Mouse (Mus musculus): Measurements from ENCODE around the gene Tmem14a. TPM values are rescaled to one million over a fixed set of nuclear protein-coding genes. Genes with fewer than 3 reads are reported as not detected.

Gene Tmem14a
- polyA plus RNA-seq, 1 experiment from 2014 or later: 20.9 TPM

DNA sequence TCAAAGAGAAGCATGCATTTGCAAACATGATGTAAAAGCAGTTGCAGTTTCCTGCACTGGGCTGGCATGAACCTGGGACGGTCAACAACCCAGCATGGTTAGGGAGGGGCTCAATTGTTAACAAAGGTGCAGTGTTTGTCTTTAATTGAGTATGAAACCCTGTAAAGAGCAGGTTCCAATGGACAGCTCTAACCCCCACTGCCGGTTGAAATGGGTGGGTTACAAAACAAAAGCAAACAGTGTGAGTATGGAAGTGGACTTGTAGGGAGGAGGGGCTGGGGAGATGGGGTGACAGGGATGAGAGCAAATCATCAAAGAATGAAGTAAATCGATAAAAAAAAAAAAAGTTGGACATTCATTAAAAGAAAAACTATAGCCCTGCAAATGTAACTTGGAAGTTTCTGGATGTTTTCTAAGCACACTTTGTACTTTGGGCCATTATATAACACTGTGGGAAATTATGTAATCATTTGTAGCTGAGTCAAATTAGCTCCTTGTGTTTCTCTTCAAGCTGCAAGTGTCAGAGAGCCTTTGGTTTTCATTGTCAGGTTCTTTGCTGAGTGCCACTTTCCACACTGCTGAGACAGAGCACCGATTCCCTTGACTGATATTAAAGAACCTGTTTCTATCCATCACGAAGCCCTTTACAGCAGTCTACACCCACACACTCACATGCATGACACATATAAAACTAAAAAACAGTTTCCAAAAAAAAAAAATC, 13.5 kb downstream of the Tmem14a start:
- Histone ChIP-seq H3K4me2 (ENCODE audit: low read length) (no peak overlapping the region), H3K4me1 (replicated peaks; ENCODE audit: control insufficient read depth, insufficient read depth, low read length) (no peaks in the 10 kb centered on the region), H3K4me3 (replicated peaks; ENCODE audit: low read length) (no peak overlapping the region), H3K9ac (replicated peaks; ENCODE audit: low read depth, low read length) (no peak overlapping the region), H3K27me3 (replicated peaks; ENCODE audit: control insufficient read depth, insufficient read depth, low read length) (no peaks in the 10 kb centered on the region), H3K27ac (ENCODE audit: low read length) (no peak overlapping the region), H3K36me3 (ENCODE audit: control insufficient read depth, insufficient read depth) (no peaks in the 10 kb centered on the region), H3K9me3 (ENCODE audit: control insufficient read depth, low read length) (no peaks in the 10 kb centered on the region)
- WGBS: 30% methylated on average over 5 of the region's 5 CpGs
- no peak for ATAC-seq

- Histone ChIP-seq H3K4me1 (replicated peaks; ENCODE audit: control insufficient read depth, insufficient read depth, low read length) (no peaks in the 10 kb centered on the region), H3K9me3 (ENCODE audit: control insufficient read depth, low read length) (no peaks in the 10 kb centered on the region), H3K36me3 (ENCODE audit: control insufficient read depth, insufficient read depth) (no peaks in the 10 kb centered on the region), H3K9ac (replicated peaks; ENCODE audit: low read depth, low read length) (no peak overlapping the region), H3K27me3 (replicated peaks; ENCODE audit: control insufficient read depth, insufficient read depth, low read length) (no peaks in the 10 kb centered on the region), H3K4me2 (ENCODE audit: low read length) (no peak overlapping the region), H3K4me3 (replicated peaks; ENCODE audit: low read length) (no peak overlapping the region), H3K27ac (ENCODE audit: low read length) (no peak overlapping the region)
- no peak for ATAC-seq
- WGBS: 95% methylated on average over 1 of the region's 1 CpGs
Observed at GRCm38 (mm10) chr1:21232516-21232915, 14.1 kb downstream of the Tmem14a start.

- no peaks in the 10 kb centered on the region for H3K9me3 ChIP-seq (ENCODE audit: control insufficient read depth, low read length)
- H3K36me3 ChIP-seq (ENCODE audit: control insufficient read depth, insufficient read depth): no peaks in the 10 kb centered on the region
- H3K4me1 ChIP-seq (replicated peaks; ENCODE audit: control insufficient read depth, insufficient read depth, low read length): no peaks in the 10 kb centered on the region
- no peak for ATAC-seq
- H3K27me3 ChIP-seq (replicated peaks; ENCODE audit: control insufficient read depth, insufficient read depth, low read length): no peaks in the 10 kb centered on the region
- H3K4me2 ChIP-seq (ENCODE audit: low read length): no peak overlapping the region
- H3K9ac ChIP-seq (replicated peaks; ENCODE audit: low read depth, low read length): no peak overlapping the region
- H3K27ac ChIP-seq (ENCODE audit: low read length): no peak overlapping the region
- 90% methylated on average over 6 of the region's 6 CpGs for WGBS
- H3K4me3 ChIP-seq (replicated peaks; ENCODE audit: low read length): no peak overlapping the region
Observed at GRCm38 (mm10) chr1:21235359-21235758, 17.0 kb downstream of the Tmem14a start.

GRCm38 (mm10) chr1:21239911-21240898, 21.8 kb downstream of the Tmem14a start, which contains the start of gene Gsta3:
Gene Gsta3, plus strand, starts transcription at chr1:21240589.
- no peaks in the 10 kb centered on the region for H3K36me3 ChIP-seq (ENCODE audit: control insufficient read depth, insufficient read depth)
- no peaks in the 10 kb centered on the region for H3K4me1 ChIP-seq (replicated peaks; ENCODE audit: control insufficient read depth, insufficient read depth, low read length)
- H3K4me2 ChIP-seq (ENCODE audit: low read length): no peak within 1 kb of the TSS
- H3K27ac ChIP-seq (ENCODE audit: low read length): no peak within 1 kb of the TSS
- no peak within 1 kb of the TSS for H3K4me3 ChIP-seq (replicated peaks; ENCODE audit: low read length)
- no peak for ATAC-seq
- no peak within 1 kb of the TSS for H3K9ac ChIP-seq (replicated peaks; ENCODE audit: low read depth, low read length)
- 89% methylated on average over 7 of the region's 8 CpGs for WGBS
- no peaks in the 10 kb centered on the region for H3K27me3 ChIP-seq (replicated peaks; ENCODE audit: control insufficient read depth, insufficient read depth, low read length)
- no peaks in the 10 kb centered on the region for H3K9me3 ChIP-seq (ENCODE audit: control insufficient read depth, low read length)

DNA sequence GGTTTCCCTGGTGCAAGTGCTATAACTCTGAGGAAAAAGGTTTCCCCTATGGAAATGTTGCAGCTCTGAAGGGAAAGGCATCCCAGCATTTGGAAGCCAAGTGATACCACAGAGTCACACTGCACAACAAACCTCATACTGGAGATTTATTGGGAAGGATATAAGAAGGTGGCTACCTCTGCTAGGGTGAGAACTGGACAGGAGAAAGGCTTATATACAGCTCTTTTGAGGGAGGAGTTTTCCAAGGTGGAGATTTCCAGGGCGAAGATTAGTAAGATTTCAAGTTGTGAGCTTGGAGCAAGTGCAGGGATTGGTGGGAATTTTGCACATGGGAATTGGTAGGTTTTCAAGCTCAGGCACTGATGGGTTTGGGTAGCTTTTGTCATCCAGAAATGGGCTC, 22.7 kb downstream of the Tmem14a start:
- no peak overlapping the region for H3K9ac ChIP-seq (replicated peaks; ENCODE audit: low read depth, low read length)
- H3K36me3 ChIP-seq (ENCODE audit: control insufficient read depth, insufficient read depth): no peaks in the 10 kb centered on the region
- no peak for ATAC-seq
- no peak overlapping the region for H3K4me2 ChIP-seq (ENCODE audit: low read length)
- WGBS: 81% methylated on average over 1 of the region's 1 CpGs
- no peak overlapping the region for H3K4me3 ChIP-seq (replicated peaks; ENCODE audit: low read length)
- H3K27me3 ChIP-seq (replicated peaks; ENCODE audit: control insufficient read depth, insufficient read depth, low read length): no peaks in the 10 kb centered on the region
- H3K27ac ChIP-seq (ENCODE audit: low read length): no peak overlapping the region
- no peaks in the 10 kb centered on the region for H3K4me1 ChIP-seq (replicated peaks; ENCODE audit: control insufficient read depth, insufficient read depth, low read length)
- no peaks in the 10 kb centered on the region for H3K9me3 ChIP-seq (ENCODE audit: control insufficient read depth, low read length)

GRCm38 (mm10) chr1:21244290-21244960, 26.1 kb downstream of the Tmem14a start:
- H3K36me3 ChIP-seq (ENCODE audit: control insufficient read depth, insufficient read depth): no peaks in the 10 kb centered on the region
- 75% methylated on average over 4 of the region's 4 CpGs for WGBS
- no peak overlapping the region for H3K4me2 ChIP-seq (ENCODE audit: low read length)
- no peak overlapping the region for H3K4me3 ChIP-seq (replicated peaks; ENCODE audit: low read length)
- no peak overlapping the region for H3K27ac ChIP-seq (ENCODE audit: low read length)
- H3K27me3 ChIP-seq (replicated peaks; ENCODE audit: control insufficient read depth, insufficient read depth, low read length): no peaks in the 10 kb centered on the region
- no peak overlapping the region for H3K9ac ChIP-seq (replicated peaks; ENCODE audit: low read depth, low read length)
- no peaks in the 10 kb centered on the region for H3K9me3 ChIP-seq (ENCODE audit: control insufficient read depth, low read length)
- ATAC-seq: no peak
- no peaks in the 10 kb centered on the region for H3K4me1 ChIP-seq (replicated peaks; ENCODE audit: control insufficient read depth, insufficient read depth, low read length)

GRCm38 (mm10) chr1:21246136-21246535, 27.8 kb downstream of the Tmem14a start:
- H3K4me2 ChIP-seq (ENCODE audit: low read length): no peak overlapping the region
- WGBS: 81% methylated on average over 3 of the region's 3 CpGs
- H3K4me1 ChIP-seq (replicated peaks; ENCODE audit: control insufficient read depth, insufficient read depth, low read length): no peaks in the 10 kb centered on the region
- no peaks in the 10 kb centered on the region for H3K36me3 ChIP-seq (ENCODE audit: control insufficient read depth, insufficient read depth)
- H3K9ac ChIP-seq (replicated peaks; ENCODE audit: low read depth, low read length): no peak overlapping the region
- H3K9me3 ChIP-seq (ENCODE audit: control insufficient read depth, low read length): no peaks in the 10 kb centered on the region
- H3K27ac ChIP-seq (ENCODE audit: low read length): no peak overlapping the region
- ATAC-seq: no peak
- no peak overlapping the region for H3K4me3 ChIP-seq (replicated peaks; ENCODE audit: low read length)
- no peaks in the 10 kb centered on the region for H3K27me3 ChIP-seq (replicated peaks; ENCODE audit: control insufficient read depth, insufficient read depth, low read length)

DNA sequence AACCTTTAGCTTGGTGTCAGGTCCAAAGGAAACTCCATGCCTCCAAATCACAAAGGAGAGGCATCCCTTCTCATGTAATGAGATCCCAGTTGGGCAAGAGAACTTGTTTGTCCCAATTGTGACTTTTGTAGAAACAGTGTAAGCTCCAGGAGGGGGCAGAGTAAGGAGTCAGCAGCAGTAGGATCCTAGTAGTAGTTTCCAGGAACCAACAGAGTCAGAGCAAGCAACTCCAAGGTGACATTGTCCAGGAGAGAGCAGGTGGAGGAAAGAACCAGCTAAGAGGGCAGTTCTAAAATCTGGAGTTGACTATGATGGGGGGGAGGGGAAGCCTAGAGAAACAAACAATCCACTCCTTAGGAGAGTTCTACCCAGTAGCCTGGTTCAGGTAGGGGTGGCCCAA, 29.5 kb downstream of the Tmem14a start:
- no peaks in the 10 kb centered on the region for H3K9me3 ChIP-seq (ENCODE audit: control insufficient read depth, low read length)
- no peak overlapping the region for H3K27ac ChIP-seq (ENCODE audit: low read length)
- no peak overlapping the region for H3K9ac ChIP-seq (replicated peaks; ENCODE audit: low read depth, low read length)
- no peaks in the 10 kb centered on the region for H3K27me3 ChIP-seq (replicated peaks; ENCODE audit: control insufficient read depth, insufficient read depth, low read length)
- no peak overlapping the region for H3K4me2 ChIP-seq (ENCODE audit: low read length)
- no peak overlapping the region for H3K4me3 ChIP-seq (replicated peaks; ENCODE audit: low read length)
- H3K36me3 ChIP-seq (ENCODE audit: control insufficient read depth, insufficient read depth): no peaks in the 10 kb centered on the region
- ATAC-seq: no peak
- no peaks in the 10 kb centered on the region for H3K4me1 ChIP-seq (replicated peaks; ENCODE audit: control insufficient read depth, insufficient read depth, low read length)
